Mouse (Mus musculus) heart, postnatal 4 days (tissue): Measurements from ENCODE around the gene Wdr76. TPM values are rescaled to one million over a fixed set of nuclear protein-coding genes. Genes with fewer than 3 reads are reported as not detected.
"Not testable (repeated sequence)": the region's sequence is repeated elsewhere in the genome, so short reads cannot be mapped to it uniquely, and the experiment has no call there.

Source experiments
- DNase-seq: peaks from one replicate; pipeline ENCODE4 v3.0.0; 2021
- total RNA-seq, 2 experiments: library from RNA; stranded (reverse); gene quantifications; 2 replicates each; pipeline ENCODE4 v1.2.3; 2021

Wdr76 gene
- 10 to 100 TPM; 11.1 to 12.9 TPM for total RNA-seq

DNA sequence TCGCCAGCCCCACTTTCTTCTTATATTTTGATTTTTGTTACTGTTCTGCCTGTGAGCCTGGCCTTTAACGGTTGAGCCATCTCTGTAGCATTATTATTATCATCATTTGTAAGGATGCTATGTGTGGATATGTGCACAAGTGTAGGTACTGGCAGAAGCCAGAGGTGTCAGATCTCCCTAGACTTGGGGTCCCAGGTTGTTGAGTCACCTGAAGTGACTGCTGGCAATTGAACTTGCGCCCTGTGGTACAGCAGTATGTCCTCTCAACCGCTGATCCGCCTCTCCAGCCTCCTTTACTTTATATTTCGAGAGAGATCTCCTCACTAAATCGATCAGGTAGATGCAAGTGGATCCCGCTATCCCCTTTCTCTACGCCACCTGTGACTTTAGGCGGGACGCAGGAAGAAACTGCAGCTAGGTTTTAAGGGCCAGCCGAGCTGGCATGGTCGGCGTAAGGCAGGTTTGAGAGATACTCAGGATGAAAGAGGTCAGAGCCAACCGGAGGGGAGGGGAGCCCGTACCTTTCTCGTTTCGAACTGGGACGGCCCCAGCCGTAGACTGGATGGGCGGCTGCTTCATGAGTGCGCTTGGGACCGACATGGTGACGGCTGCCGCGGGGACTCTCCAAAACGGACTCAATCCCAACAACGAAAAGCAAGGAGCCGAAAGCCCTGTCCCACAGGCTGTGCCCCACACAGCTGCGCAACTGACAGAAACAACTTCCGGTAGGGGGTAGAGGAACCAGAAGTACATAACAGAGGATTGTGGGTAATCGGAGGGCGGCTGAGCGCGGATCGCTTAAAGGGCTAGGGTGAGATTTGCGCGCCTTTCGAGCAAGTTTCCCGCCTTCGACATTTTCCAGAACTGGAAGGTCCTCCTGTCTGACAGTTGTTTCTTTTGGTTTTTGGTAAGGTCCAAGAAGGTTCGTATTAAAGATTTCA, at the start of gene Wdr76, which contains the start of gene Mfap1a:
Wdr76 (plus strand) TSS at position 782 of the 941 bp plus-strand sequence.
Mfap1a (minus strand) TSS at position 724 of the 941 bp plus-strand sequence.
- peak; percentile 84 for DNase-seq

DNA sequence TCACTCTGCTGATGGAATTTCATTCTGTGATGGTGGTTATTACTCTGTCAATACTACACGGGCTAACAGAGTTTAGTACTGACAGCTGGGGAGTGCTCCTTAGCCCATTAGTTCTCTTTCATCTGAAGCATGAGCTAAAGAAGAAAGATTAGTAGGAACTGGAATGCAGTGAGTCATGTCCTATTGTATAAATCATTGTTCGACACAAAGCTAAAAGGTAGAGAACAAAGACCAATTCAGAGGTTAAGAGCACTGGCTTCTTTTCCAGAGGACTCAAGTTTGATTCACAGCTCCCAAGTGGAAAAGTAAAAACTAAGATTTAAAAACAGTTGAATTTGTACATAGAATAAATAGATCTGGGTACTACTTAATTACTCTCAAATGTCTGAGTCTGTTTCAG, 46.5 kb upstream of the Wdr76 start:
- no peak for DNase-seq

- DNase-seq, result not testable (repeated sequence)
These were observed 37.5 kb upstream of the Wdr76 start for GRCm38 (mm10) chr2:121468982-121469381.

GRCm38 (mm10) chr2:121472783-121473182, 33.7 kb upstream of the Wdr76 start:
- DNase-seq, result not testable (repeated sequence)

DNA sequence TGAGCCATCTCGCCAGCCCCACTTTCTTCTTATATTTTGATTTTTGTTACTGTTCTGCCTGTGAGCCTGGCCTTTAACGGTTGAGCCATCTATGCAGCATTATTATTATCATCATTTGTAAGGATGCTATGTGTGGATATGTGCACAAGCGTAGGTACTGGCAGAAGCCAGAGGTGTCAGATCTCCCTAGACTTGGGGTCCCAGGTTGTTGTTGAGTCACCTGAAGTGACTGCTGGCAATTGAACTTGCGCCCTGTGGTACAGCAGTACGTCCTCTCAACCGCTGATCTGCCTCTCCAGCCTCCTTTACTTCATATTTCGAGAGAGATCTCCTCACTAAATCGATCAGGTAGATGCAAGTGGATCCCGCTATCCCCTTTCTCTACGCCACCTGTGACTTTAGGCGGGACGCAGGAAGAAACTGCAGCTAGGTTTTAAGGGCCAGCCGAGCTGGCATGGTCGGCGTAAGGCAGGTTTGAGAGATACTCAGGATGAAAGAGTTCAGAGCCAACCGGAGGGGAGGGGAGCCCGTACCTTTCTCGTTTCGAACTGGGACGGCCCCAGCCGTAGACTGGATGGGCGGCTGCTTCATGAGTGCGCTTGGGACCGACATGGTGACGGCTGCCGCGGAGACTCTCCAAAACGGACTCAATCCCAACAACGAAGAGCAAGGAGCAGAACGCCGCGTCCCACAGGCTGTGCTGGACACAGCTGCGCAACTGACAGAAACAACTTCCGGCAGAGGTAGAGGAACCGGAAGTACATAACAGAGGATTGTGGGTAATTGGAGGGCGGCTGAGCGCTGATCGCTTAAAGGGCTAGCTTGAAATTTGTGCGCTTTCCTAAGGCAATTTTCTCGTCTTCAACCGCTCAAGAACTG, 33.0 kb upstream of the Wdr76 start, which contains the start of gene Mfap1b:
Mfap1b (minus strand) TSS at position 767 of the 879 bp plus-strand sequence.
- DNase-seq, result peak; percentile 80

DNA sequence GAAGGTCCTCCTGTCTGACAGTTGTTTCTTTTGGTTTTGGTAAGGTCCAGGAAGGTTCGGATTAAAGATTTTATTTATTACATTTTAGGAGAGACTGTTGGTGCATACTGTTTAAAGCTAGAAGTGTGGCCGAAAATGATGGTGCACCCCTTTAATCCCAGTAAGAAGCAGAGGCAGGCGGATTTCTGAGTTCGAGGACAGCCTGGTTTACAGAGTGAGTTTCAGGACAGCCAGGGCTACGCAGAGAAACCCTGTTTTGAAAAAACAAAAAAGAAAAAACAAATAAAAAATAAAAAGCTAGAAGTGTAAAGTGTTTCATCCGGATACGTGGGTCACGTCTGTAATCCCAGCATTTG, 32.4 kb upstream of the Wdr76 start:
- no peak for DNase-seq

GRCm38 (mm10) chr2:121475306-121475705, 31.2 kb upstream of the Wdr76 start:
- not testable (repeated sequence) for DNase-seq

GRCm38 (mm10) chr2:121477491-121478266, 28.8 kb upstream of the Wdr76 start:
- DNase-seq, result no peak

DNA sequence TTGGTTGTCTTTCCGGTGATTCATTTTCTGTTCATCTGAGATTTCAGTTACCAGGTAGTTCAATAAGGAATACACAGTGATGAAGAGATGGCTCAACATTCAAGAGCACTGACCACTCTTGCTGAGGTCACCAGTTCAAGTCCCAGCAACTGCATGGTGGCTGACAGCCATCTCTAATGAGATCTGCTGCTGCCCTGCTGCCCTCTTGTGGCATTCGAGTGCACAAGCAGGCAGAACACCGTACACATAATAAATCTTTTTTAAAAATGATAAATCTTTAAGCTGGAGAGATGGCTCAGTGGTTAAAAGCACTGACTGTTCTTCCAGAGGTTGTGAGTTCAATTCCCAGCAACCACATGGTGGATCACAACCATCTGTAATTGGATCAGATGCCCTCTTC, 26.0 kb upstream of the Wdr76 start:
- peak; percentile 36 for DNase-seq

- DNase-seq, result not testable (repeated sequence)
These were observed 25.6 kb upstream of the Wdr76 start for GRCm38 (mm10) chr2:121480916-121481315.

- DNase-seq, result no peak
These were observed 22.9 kb upstream of the Wdr76 start for GRCm38 (mm10) chr2:121483576-121483975.

GRCm38 (mm10) chr2:121484403-121484802, 22.1 kb upstream of the Wdr76 start:
- not testable (repeated sequence) for DNase-seq

DNA sequence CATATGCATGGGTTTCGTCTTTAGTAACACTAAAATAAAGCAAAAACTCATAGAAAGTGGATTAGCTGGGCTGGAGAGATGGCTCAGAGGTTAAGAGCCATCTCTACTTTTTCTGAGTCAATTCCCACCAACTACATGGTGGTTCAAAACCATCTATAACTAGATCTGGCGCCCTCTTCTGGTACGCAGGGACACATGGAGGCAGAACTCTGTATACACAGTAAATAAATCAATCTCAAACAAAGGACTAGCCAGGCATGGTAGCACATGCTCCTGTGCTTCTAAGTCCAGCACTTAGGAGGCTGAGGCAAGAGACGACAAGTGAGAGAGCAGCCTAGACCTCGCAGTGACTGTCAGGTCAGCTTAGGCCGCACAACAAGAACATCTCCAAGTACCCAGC, 5.0 kb upstream of the Wdr76 start:
- DNase-seq, result not testable (repeated sequence)

DNA sequence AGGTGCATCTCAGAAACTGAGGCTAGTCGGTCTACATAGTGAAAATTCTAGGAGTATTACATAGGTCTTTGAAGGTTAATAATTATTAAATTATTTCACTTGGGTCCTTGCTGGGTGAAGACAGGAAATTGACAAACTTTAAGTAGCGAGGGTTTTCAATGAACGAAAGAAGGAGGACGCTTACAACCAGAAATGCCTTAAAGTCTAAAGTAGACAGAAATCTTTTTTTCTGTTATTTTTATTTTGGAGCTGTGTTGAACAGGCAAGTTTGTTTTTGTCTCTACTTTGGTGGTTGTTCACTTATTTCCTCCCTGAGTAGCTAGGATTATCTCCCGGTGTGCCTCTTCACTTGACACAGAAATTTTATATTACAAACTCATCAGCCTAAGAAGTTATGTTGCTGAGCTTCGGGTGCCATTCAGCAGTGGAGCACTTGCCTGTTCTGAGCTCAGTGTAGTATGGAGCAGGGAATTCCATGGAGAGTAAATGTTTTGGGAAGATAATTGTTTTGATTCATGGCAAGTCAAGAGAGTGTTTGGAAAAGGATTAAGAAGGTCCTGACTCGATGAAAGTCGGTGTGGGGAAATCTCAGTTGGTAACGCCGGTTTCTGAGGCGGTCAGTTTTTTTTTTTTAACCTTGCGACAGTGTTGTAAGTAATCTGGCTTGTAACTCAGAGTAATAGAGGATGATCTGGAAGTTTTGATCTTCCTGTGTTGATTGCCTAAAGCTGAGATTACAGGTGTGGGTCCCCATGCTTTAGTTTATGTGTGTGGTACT, 839 bp downstream of the Wdr76 start:
- no peak for DNase-seq

GRCm38 (mm10) chr2:121507951-121508330, 1.4 kb downstream of the Wdr76 start:
- DNase-seq, result no peak

- peak; percentile 70 for DNase-seq
These were observed 3.1 kb downstream of the Wdr76 start for GRCm38 (mm10) chr2:121509584-121509983.

GRCm38 (mm10) chr2:121511401-121511800, 4.9 kb downstream of the Wdr76 start:
- no peak for DNase-seq

- not testable (repeated sequence) for DNase-seq
These were observed 6.7 kb downstream of the Wdr76 start for GRCm38 (mm10) chr2:121512991-121513765.

- no peak for DNase-seq
These were observed 7.7 kb downstream of the Wdr76 start for GRCm38 (mm10) chr2:121514211-121514610.

DNA sequence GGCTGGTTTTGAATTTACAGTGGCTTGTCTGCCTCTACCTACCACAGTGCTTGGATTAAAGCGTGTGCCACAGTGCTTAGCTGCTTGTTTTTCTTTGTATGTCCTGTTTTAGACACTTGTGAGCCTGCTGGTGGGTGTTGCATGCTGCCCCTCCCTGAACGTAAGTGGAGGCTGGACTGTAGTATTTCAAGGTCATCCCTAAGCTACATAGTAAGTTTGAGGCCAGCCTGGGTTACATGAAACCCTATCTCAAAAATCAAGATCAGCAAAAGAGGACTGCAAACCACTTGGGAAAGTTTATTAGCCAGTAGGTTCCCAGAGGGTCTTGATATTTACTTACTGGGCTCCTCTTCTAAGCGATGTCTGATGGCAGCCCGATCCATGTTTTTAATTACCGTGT, 11.6 kb downstream of the Wdr76 start:
- no peak for DNase-seq
